Mouse (Mus musculus) mesoderm, embryonic 11.5 days (tissue): ENCODE data around the gene Rprd1b.
"Not testable (repeated sequence)": the region's sequence is repeated elsewhere in the genome, so short reads cannot be mapped to it uniquely, and the experiment has no call there.

ENCODE experiments used
- DNase-seq: peaks from one replicate; pipeline ENCODE4 v3.0.0-alpha.2; 2012; ENCODE audit warnings: low read depth, low spot score

Gene Rprd1b

GRCm38 (mm10) chr2:158040396-158040795, 12.1 kb downstream of the Rprd1b start:
- DNase-seq, result no peak

DNA sequence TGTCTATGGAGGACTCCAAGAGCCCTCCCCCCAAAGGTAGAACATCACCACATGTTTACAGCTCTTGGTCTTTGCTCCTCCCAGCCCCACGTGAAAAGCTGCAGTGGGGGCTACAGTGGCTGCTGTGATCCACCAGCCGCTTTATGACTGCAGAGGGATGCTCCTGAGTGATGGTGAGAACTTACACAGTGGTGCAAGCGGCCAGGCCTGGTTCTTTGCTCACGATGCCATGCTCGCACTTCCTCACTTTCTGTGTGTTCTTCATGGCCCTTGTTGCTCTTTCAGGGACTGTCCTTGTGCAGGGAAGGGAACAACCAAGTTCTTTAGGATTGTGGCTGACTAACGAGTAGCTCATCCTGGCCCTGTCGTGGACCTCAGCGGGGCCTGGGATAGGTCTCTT, 15.2 kb downstream of the Rprd1b start:
- DNase-seq, result no peak

GRCm38 (mm10) chr2:158046186-158046585, 17.9 kb downstream of the Rprd1b start:
- no peak for DNase-seq

DNA sequence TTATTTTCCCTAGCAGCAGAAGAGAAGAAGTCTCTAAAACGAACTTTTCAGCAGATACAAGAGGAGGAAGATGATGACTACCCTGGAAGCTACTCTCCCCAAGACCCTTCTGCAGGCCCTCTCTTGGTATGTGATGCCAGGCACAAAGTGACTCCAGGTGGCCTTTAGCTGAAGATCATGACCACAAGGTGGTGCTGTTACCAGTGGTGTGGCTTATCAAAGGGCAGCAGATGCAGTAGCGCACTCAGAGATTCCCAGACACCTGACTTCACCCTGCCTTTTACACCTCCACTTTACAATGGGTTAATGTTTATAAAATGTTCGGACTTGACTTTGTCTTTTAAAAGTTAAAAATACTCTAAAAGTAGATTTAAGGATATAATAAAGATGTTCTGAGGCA, 19.6 kb downstream of the Rprd1b start:
- DNase-seq, result peak; percentile 67

DNA sequence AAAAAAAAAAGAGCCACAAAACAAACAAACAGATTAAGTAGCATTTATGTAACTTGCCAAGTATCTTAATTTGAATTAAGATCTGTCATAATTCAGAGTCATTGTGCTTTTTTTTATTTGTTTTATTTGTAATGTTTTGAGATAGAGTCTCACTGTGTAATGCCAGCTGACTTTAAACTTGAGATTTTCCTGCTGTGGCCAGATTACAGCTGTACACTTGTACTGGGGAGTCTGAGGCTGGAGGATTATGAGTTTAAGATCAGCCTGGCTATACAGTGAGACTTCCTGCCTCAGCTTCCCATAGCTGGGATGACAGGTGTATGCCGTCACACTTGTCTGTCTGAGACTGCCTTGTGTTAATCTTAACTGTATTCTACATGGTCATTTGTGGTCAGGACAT, 20.4 kb downstream of the Rprd1b start:
- DNase-seq, result no peak

GRCm38 (mm10) chr2:158050116-158050515, 21.8 kb downstream of the Rprd1b start:
- DNase-seq, result no peak

GRCm38 (mm10) chr2:158054596-158054995, 26.3 kb downstream of the Rprd1b start:
- DNase-seq, result no peak

- DNase-seq, result not testable (repeated sequence)
Observed at GRCm38 (mm10) chr2:158055383-158055782, 27.1 kb downstream of the Rprd1b start.

- DNase-seq, result no peak
Observed at GRCm38 (mm10) chr2:158057030-158057429, 28.7 kb downstream of the Rprd1b start.

- DNase-seq, result no peak
Observed at GRCm38 (mm10) chr2:158058534-158058933, 30.2 kb downstream of the Rprd1b start.

DNA sequence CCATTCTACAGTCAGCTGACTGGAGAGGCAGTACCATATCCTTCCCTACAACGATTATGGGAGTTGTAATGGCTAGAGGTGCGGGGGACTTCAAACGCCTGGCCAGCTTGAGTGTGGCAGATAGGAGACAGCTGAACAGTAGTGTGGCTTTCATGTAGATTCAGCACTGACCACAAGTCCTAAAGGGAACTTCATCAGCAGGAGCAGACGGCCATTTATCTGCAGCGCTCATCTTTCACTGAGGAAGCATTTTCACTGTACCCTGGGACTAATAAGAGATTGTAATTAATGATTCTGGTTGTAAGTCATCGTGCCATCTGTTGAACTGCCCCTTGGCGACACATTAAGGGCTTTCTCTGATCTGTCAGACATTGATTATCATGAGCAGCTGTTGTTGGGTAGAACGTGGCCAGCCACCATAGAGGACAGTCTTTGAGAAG, 31.4 kb downstream of the Rprd1b start:
- DNase-seq, result peak; percentile 37

DNA sequence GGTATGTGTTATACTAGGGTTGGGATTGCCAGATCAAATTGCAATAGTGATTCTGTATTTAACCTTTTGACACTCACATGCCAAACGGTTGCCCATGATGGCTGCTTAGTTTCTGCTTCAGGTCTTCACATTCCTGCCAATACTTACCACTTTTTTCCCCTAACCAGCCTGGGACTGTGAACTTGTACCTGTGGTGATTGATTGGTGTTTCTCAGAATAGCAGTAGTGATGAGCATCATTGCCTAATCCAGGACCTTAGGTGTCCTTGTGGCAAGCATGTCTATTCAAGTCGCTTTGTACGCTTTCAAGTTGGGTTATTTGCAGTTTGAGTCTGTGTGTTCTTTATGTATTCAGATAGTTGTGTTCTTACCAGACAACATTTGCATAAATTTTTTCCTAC, 34.7 kb downstream of the Rprd1b start:
- no peak for DNase-seq

GRCm38 (mm10) chr2:158064571-158065048, 36.3 kb downstream of the Rprd1b start:
- DNase-seq, result no peak

DNA sequence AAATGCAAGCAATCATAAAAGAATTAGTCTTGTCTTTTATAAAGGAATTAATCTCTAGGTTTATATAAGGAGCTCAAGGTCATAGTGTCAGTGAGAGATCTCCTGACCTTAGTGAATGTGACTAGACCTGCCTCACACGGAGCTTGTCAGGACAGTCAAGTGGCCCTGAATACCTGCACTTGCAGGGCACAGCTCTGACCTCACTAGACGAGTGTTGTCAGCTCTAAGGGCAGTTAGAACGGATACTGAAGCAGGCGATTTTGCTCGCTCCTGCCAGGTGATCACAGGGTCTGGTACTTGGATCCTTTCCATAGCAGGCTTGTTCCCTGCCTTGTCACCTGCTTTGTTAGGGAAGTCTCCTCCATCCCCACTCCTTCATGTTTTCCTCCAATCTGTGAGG, 36.8 kb downstream of the Rprd1b start:
- DNase-seq, result no peak

DNA sequence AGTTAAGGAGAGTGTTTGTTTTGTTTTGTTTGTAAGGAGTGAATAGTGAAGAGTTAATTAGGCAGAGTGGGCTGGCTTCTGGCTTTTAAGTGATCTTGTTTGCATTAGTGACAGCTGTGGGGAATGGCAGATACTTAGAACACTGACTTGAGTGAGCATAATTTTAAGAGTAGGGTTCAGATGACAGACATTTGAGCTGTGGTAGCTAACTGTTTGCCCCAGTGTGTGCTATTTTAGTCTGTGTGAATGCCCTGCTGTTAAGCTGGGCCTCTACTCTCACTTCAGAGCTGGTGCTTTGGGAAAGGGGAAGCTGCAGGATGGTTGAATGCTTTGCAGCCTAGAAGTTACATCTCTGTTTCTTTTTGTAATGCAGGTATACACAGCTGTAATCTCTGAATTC, 38.2 kb downstream of the Rprd1b start:
- DNase-seq, result no peak

- DNase-seq, result no peak
Observed at GRCm38 (mm10) chr2:158067260-158067824, 39.0 kb downstream of the Rprd1b start.

DNA sequence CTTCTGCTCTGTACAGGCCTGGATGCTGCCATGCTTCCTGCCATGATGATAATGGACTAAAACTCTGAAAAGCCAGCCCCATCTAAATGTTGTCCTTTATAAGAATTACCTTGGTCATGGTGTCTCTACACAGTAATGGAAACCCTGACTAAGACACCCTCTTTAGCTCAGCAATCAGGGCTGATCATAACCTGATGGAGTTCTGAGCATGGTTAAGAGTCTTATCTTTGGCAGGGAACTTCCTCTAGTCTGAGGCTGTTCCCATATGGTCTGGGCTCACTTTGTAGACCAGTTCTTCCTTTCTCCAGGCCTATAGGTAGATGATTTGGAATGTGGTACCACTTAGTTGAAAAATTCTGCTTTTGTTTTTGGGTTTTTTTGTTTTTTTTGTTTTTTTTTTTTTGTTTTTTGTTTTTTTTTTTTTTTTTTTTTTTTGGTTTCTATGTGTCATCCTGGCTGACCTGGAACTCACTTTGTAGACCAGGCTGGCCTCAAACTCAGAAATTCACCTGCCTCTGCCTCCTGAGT, 40.2 kb downstream of the Rprd1b start:
- no peak for DNase-seq

DNA sequence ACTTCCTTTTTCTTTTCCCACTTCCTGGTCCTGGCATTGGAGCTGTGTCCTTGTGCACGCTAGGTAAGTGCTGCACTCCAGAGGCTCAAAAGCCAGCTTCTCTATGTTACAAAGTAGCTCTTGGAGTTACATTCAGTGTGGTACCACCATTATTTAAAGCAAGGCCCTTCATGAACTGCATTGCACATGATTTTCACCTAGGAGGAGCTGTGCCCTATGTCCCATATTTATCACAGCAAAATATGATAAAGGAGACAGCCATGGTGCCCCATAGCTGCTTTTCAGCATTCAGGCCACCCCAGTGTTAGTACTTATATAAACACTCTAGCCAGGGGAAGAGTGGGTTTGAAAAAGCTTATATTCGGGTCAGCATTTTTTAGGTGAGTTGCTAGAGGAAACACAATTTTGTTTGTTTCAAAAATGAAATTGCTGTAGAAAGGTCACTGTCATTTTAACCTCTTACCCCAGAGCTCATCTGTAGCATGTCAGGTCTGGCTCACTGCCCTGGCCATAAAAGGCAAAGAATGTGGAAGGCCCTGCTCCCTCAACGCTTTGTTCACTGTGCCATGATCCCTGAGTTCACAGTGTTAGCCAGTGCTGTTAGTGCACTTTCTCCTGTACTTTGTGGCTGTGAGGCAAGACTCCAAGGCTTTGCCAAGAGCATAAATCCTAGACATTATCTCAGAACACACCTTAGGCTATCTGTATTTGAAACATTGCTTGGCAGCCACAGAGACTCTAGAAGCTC, 42.8 kb downstream of the Rprd1b start:
- no peak for DNase-seq

- DNase-seq, result no peak
Observed at GRCm38 (mm10) chr2:158071633-158071995, 43.3 kb downstream of the Rprd1b start.

- no peak for DNase-seq
Observed at GRCm38 (mm10) chr2:158074835-158075234, 46.5 kb downstream of the Rprd1b start.

DNA sequence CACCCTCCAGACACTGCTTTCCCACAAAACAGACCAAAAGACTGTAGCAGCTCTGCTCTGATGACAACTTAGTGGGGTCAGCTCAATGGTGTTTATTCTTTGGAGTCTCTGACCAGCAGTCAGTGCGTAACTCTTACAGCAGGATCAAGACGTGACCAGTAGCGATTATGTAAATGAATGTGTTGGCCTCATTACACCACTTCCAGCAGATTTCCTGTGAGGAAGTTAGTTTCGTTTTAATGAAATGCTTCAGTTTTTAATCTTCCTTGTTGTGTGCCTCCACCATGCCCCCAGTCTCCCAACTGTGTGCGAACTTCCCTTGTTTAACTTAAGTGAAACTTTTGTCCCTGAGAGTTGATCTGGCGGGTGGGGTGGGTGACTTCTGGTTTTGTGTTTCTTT, 48.4 kb downstream of the Rprd1b start:
- DNase-seq, result no peak

DNA sequence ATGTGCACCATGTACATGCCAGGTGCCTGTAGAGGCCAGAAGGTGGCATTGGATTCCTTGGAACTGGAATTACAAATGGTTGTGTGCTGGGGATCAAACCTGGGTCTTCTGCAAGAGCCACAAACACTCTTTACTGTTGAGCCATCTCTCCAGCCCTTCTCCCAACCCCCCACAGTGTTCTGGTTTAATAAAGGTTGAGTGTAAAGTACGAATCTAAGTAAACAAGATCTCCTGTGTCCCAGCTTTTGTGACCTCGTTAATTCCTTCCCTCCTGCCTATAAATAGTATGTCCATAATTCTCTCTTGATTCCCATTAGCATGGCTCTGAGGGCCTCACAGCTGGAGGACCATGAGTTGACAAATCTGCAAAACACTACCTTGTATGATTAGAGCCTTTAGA, 49.7 kb downstream of the Rprd1b start:
- DNase-seq, result no peak

GRCm38 (mm10) chr2:158078971-158079370, 50.7 kb downstream of the Rprd1b start:
- no peak for DNase-seq
